Mouse (Mus musculus) embryonic facial prominence, embryonic 11.5 days (tissue): ENCODE measurements around the gene Rere. TPM values are rescaled to one million over a fixed set of nuclear protein-coding genes. Genes with fewer than 3 reads are reported as not detected.

ENCODE experiments used
- ATAC-seq: fragments of 200-750 bp; cut with Nextera tagmentation; replicated peaks from 2 replicates; pipeline ENCODE4 v1.8.0; 2017; ENCODE audit warnings: low read depth; ENCODE audit not compliant: insufficient number of reproducible peaks, low FRiP score, low TSS enrichment
- DNase-seq: peaks from one replicate; pipeline ENCODE4 v3.0.0-alpha.2; 2015; ENCODE audit warnings: low spot score
- H3K27ac ChIP-seq: fragments of 300-500 bp; sonication (generic); replicated peaks from 2 replicates; pipeline ENCODE4 v1.5.1; 2014; ENCODE audit warnings: mild to moderate bottlenecking, low read depth, low read length, control low read depth
- H3K27me3 ChIP-seq: fragments of 300-500 bp; sonication (generic); 2 replicates; pipeline ENCODE4 v1.6.1; 2014; ENCODE audit warnings: mild to moderate bottlenecking, low read length, moderate library complexity, mixed read lengths; ENCODE audit not compliant: control insufficient read depth, insufficient read depth
- H3K36me3 ChIP-seq: fragments of 300-500 bp; sonication (generic); replicated peaks from 2 replicates; pipeline ENCODE4 v1.6.1; 2014; ENCODE audit warnings: low read depth, mild to moderate bottlenecking, low read length, moderate library complexity, mixed read lengths; ENCODE audit not compliant: control insufficient read depth, insufficient read depth
- H3K4me1 ChIP-seq: fragments of 300-500 bp; sonication (generic); 2 replicates; pipeline ENCODE4 v1.6.1; 2014; ENCODE audit warnings: low read length, mixed read lengths; ENCODE audit not compliant: control insufficient read depth, insufficient read depth
- H3K4me2 ChIP-seq: fragments of 300-500 bp; sonication (generic); 2 replicates; pipeline ENCODE4 v1.6.1; 2014; ENCODE audit warnings: low read depth, mild to moderate bottlenecking, control low read depth, low read length, moderate library complexity
- H3K4me3 ChIP-seq: fragments of 300-500 bp; sonication (generic); 2 replicates; pipeline ENCODE4 v1.5.1; 2014; ENCODE audit warnings: low read depth, low read length, control low read depth
- H3K9ac ChIP-seq: fragments of 300-500 bp; sonication (generic); replicated peaks from 2 replicates; pipeline ENCODE4 v1.6.1; 2014; ENCODE audit warnings: mild to moderate bottlenecking, control low read depth, low read length
- H3K9me3 ChIP-seq: fragments of 300-500 bp; sonication (generic); replicated peaks from 2 replicates; pipeline ENCODE4 v1.6.1; 2016; ENCODE audit warnings: mild to moderate bottlenecking, low read length, inconsistent platforms, mixed read lengths; ENCODE audit not compliant: control insufficient read depth
- WGBS: fragments of 180-500 bp; shearing (Covaris S2); extraction: QIAGEN DNeasy Blood & Tissue Kit; methylation state at CpG from one replicate; pipeline ENCODE4 v1.1.7; 2014; 5-methylcytosine and 5-hydroxymethylcytosine counted together
- polyA plus RNA-seq: library from polyadenylated mRNA; unstranded; fragments of >200 nt; fragmentation: Nextera tagmentation; extraction: Ambion mirVana; gene quantifications from 2 replicates; pipeline ENCODE4 v1.2.1, GENCODE M21; 2014

The Rere gene
- polyA plus RNA-seq, 1 experiment from 2014 or later: 22.9 TPM

- DNase-seq (peak; percentile 60), ATAC-seq (no peak)
- H3K4me3 ChIP-seq: no peak overlapping the region
- no peaks in the 10 kb centered on the region for H3K27me3 ChIP-seq
- H3K9me3 ChIP-seq: no peaks in the 10 kb centered on the region
- peak overlapping the region; percentile 57; the same call in 1 of the 2 replicates for H3K27ac ChIP-seq
- H3K9ac ChIP-seq: no peak overlapping the region
- no peaks in the 10 kb centered on the region for H3K36me3 ChIP-seq
- H3K4me2 ChIP-seq: no peak overlapping the region
- WGBS: 12% methylated on average over 8 of the region's 8 CpGs
- no peaks in the 10 kb centered on the region; the same call in 1 of the 2 replicates for H3K4me1 ChIP-seq
These were observed 80.7 kb downstream of the Rere start for GRCm38 (mm10) chr4:150361986-150362691.

GRCm38 (mm10) chr4:150362858-150363257, 81.4 kb downstream of the Rere start:
- Histone ChIP-seq H3K4me2 (no peak overlapping the region), H3K4me3 (no peak overlapping the region), H3K4me1 (no peaks in the 10 kb centered on the region; the same call in 1 of the 2 replicates), H3K27me3 (no peaks in the 10 kb centered on the region), H3K9me3 (no peaks in the 10 kb centered on the region), H3K9ac (no peak overlapping the region), H3K27ac (no peak overlapping the region), H3K36me3 (no peaks in the 10 kb centered on the region)
- 17% methylated on average over 5 of the region's 5 CpGs for WGBS
- ATAC-seq (no peak), DNase-seq (no peak)

- Histone ChIP-seq H3K4me3 (no peak overlapping the region), H3K4me1 (no peaks in the 10 kb centered on the region; the same call in 1 of the 2 replicates), H3K27ac (no peak overlapping the region), H3K9ac (no peak overlapping the region), H3K9me3 (no peaks in the 10 kb centered on the region), H3K27me3 (no peaks in the 10 kb centered on the region), H3K4me2 (no peak overlapping the region), H3K36me3 (no peaks in the 10 kb centered on the region)
- ATAC-seq: no peak
- 83% methylated on average over 2 of the region's 2 CpGs for WGBS
- DNase-seq: no peak
These were observed 83.3 kb downstream of the Rere start for GRCm38 (mm10) chr4:150364786-150365185.

GRCm38 (mm10) chr4:150366510-150367208, 85.2 kb downstream of the Rere start:
- DNase-seq: peak; percentile 53
- H3K4me1 ChIP-seq: no peaks in the 10 kb centered on the region; the same call in 1 of the 2 replicates
- WGBS: 58% methylated on average over 6 of the region's 6 CpGs
- no peak overlapping the region for H3K4me3 ChIP-seq
- H3K27ac ChIP-seq: no peak overlapping the region
- ATAC-seq: 0 out of 2 replicates have a peak, but pooled peaks have one; percentile 56
- H3K9me3 ChIP-seq: no peaks in the 10 kb centered on the region
- H3K9ac ChIP-seq: no peak overlapping the region
- H3K27me3 ChIP-seq: no peaks in the 10 kb centered on the region
- no peaks in the 10 kb centered on the region for H3K36me3 ChIP-seq
- H3K4me2 ChIP-seq: no peak overlapping the region

GRCm38 (mm10) chr4:150371580-150372380, 90.3 kb downstream of the Rere start:
- peak; percentile 85 for ATAC-seq
- peak overlapping the region; percentile 58 for H3K4me3 ChIP-seq
- WGBS: under 1% methylated on average over 45 of the region's 58 CpGs
- H3K27ac ChIP-seq: peak overlapping the region; percentile 93
- H3K36me3 ChIP-seq: no peaks in the 10 kb centered on the region
- peak overlapping the region; percentile 90 for H3K9ac ChIP-seq
- no peaks in the 10 kb centered on the region for H3K27me3 ChIP-seq
- DNase-seq: peak; percentile 85
- peaks cover 5% of the 10 kb centered on the region for H3K4me1 ChIP-seq
- peak overlapping the region; percentile 92 for H3K4me2 ChIP-seq
- H3K9me3 ChIP-seq: no peaks in the 10 kb centered on the region

- no peak for ATAC-seq
- Histone ChIP-seq H3K4me2 (peak overlapping the region; percentile 92), H3K27ac (peak overlapping the region; percentile 72), H3K4me1 (peaks cover 5% of the 10 kb centered on the region), H3K27me3 (no peaks in the 10 kb centered on the region), H3K9ac (peak overlapping the region; percentile 47), H3K36me3 (no peaks in the 10 kb centered on the region), H3K9me3 (no peaks in the 10 kb centered on the region), H3K4me3 (peak overlapping the region; percentile 58)
- WGBS: 0% methylated on average over 3 of the region's 3 CpGs
- DNase-seq: peak; percentile 59
These were observed 91.2 kb downstream of the Rere start for GRCm38 (mm10) chr4:150372631-150373041.

- ATAC-seq (0 out of 2 replicates have a peak, but pooled peaks have one; percentile 29), DNase-seq (peak; percentile 72)
- no peaks in the 10 kb centered on the region for H3K9me3 ChIP-seq
- no peaks in the 10 kb centered on the region for H3K36me3 ChIP-seq
- peak overlapping the region; percentile 72 for H3K27ac ChIP-seq
- peak overlapping the region; percentile 58 for H3K4me3 ChIP-seq
- H3K4me1 ChIP-seq: peaks cover 5% of the 10 kb centered on the region
- H3K4me2 ChIP-seq: peak overlapping the region; percentile 92
- 4% methylated on average over 15 of the region's 15 CpGs for WGBS
- H3K27me3 ChIP-seq: no peaks in the 10 kb centered on the region
- peak overlapping the region; percentile 23 for H3K9ac ChIP-seq
These were observed 92.0 kb downstream of the Rere start for GRCm38 (mm10) chr4:150373111-150374109.
